Mouse (Mus musculus) kidney, embryonic 16.5 days (tissue): ENCODE data around the gene Ldhd. TPM values are rescaled to one million over a fixed set of nuclear protein-coding genes. Genes with fewer than 3 reads are reported as not detected.
A peak's percentile ranks its signal among the peaks of the same experiment; 100 is the strongest.

ENCODE experiments used
- ATAC-seq: fragments of 200-750 bp; cut with Nextera tagmentation; 2 replicates; pipeline ENCODE4 v1.8.0; 2017; ENCODE audit warnings: moderate TSS enrichment; ENCODE audit not compliant: low FRiP score, low TSS enrichment
- H3K27ac ChIP-seq: fragments of 300-500 bp; sonication (generic); 2 replicates; pipeline ENCODE4 v1.5.1; 2014; ENCODE audit warnings: low read length
- H3K27me3 ChIP-seq: fragments of 300-500 bp; sonication (generic); 2 replicates; pipeline ENCODE4 v1.6.1; 2014; ENCODE audit warnings: low read length, control low read depth, mixed read lengths; ENCODE audit not compliant: insufficient read depth
- H3K36me3 ChIP-seq: fragments of 300-500 bp; sonication (generic); 2 replicates; pipeline ENCODE4 v1.6.1; 2014; ENCODE audit warnings: low read length, control low read depth, mixed read lengths; ENCODE audit not compliant: insufficient read depth
- H3K4me1 ChIP-seq: fragments of 300-500 bp; sonication (generic); 2 replicates; pipeline ENCODE4 v1.6.1; 2014; ENCODE audit warnings: low read length, control low read depth, mixed read lengths; ENCODE audit not compliant: insufficient read depth
- H3K4me2 ChIP-seq: fragments of 300-500 bp; sonication (generic); replicated peaks from 2 replicates; pipeline ENCODE4 v1.6.1; 2014; ENCODE audit warnings: low read depth, low read length
- H3K4me3 ChIP-seq: fragments of 300-500 bp; sonication (generic); 2 replicates; pipeline ENCODE4 v1.5.1; 2014; ENCODE audit warnings: mild to moderate bottlenecking, low read length
- H3K9ac ChIP-seq: fragments of 300-500 bp; sonication (generic); replicated peaks from 2 replicates; pipeline ENCODE4 v1.6.1; 2014; ENCODE audit warnings: low read length
- H3K9me3 ChIP-seq: fragments of 300-500 bp; sonication (generic); 2 replicates; pipeline ENCODE4 v1.6.1; 2016; ENCODE audit warnings: low read length, control low read depth
- WGBS: fragments of 180-500 bp; shearing (Covaris S2); extraction: QIAGEN DNeasy Blood & Tissue Kit; methylation state at CpG from one replicate; pipeline ENCODE4 v1.1.7; 2014; 5-methylcytosine and 5-hydroxymethylcytosine counted together
- polyA plus RNA-seq: library from polyadenylated mRNA; unstranded; fragments of >200 nt; fragmentation: Nextera tagmentation; extraction: Ambion mirVana; gene quantifications from 2 replicates; pipeline ENCODE4 v1.2.1, GENCODE M21; 2015

Gene Ldhd
- polyA plus RNA-seq, 1 experiment from 2014 or later = 2.8 TPM

DNA sequence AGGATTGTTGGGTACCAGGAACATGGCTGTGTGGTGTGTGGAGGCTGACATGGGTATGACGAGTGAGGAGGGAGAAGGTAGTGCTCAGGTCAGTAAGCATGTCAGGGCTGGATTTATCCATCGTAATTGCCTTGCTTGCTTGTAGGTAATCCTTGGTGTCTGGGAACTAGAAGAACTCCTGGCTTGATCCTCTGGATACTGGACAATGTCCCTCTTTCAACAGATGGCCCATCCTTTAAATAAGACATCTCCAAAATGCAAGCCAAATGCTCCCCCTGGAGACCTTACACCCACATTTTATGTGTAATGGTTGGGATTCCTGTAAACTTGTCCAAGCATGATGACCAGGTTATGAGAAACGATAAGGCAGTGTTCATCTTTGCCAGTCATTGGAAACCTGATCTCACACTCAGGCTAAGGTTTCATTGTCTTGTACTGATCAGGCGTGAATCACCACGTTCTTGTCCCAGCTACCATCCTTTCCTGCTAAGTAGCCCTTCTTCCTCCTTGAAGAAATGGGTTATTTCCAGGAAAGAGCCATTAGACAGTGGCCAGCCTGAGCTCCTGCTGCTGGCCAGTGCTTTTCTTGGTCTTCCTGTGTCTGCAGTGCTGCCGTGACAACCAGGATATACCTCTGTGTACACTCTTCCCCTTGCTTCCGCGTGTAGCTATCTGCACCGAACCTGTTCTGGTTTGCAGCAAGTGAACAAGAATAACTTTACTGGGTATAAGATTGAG, 30.3 kb downstream of the Ldhd start:
- Histone ChIP-seq H3K36me3 (no peaks in the 10 kb centered on the region), H3K4me2 (no peak overlapping the region), H3K27me3 (no peaks in the 10 kb centered on the region), H3K4me1 (peaks cover 39% of the 10 kb centered on the region), H3K4me3 (no peak overlapping the region), H3K9ac (no peak overlapping the region), H3K27ac (no peak overlapping the region), H3K9me3 (no peaks in the 10 kb centered on the region)
- 60% methylated on average over 9 of the region's 9 CpGs for WGBS
- no peak for ATAC-seq

- H3K4me1 ChIP-seq = peaks cover 58% of the 10 kb centered on the region
- no peak overlapping the region for H3K9ac ChIP-seq
- H3K9me3 ChIP-seq = no peaks in the 10 kb centered on the region
- peak overlapping the region; percentile 92 for H3K27ac ChIP-seq
- WGBS = 4% methylated on average over 1 of the region's 1 CpGs
- H3K4me3 ChIP-seq = no peak overlapping the region
- H3K4me2 ChIP-seq = 0 out of 2 replicates have a peak overlapping the region, but pooled peaks have one; percentile 9
- no peaks in the 10 kb centered on the region for H3K36me3 ChIP-seq
- peak; percentile 88 for ATAC-seq
- no peaks in the 10 kb centered on the region for H3K27me3 ChIP-seq
Measured at GRCm38 (mm10) chr8:111597310-111597709, 32.9 kb downstream of the Ldhd start.

GRCm38 (mm10) chr8:111596485-111596821, 33.7 kb downstream of the Ldhd start:
- peak overlapping the region; percentile 92 for H3K27ac ChIP-seq
- no peak overlapping the region for H3K4me2 ChIP-seq
- no peaks in the 10 kb centered on the region for H3K36me3 ChIP-seq
- no peak overlapping the region for H3K9ac ChIP-seq
- peaks cover 58% of the 10 kb centered on the region for H3K4me1 ChIP-seq
- no peak for ATAC-seq
- WGBS = 45% methylated on average over 3 of the region's 3 CpGs
- H3K9me3 ChIP-seq = no peaks in the 10 kb centered on the region
- H3K27me3 ChIP-seq = no peaks in the 10 kb centered on the region
- H3K4me3 ChIP-seq = no peak overlapping the region

DNA sequence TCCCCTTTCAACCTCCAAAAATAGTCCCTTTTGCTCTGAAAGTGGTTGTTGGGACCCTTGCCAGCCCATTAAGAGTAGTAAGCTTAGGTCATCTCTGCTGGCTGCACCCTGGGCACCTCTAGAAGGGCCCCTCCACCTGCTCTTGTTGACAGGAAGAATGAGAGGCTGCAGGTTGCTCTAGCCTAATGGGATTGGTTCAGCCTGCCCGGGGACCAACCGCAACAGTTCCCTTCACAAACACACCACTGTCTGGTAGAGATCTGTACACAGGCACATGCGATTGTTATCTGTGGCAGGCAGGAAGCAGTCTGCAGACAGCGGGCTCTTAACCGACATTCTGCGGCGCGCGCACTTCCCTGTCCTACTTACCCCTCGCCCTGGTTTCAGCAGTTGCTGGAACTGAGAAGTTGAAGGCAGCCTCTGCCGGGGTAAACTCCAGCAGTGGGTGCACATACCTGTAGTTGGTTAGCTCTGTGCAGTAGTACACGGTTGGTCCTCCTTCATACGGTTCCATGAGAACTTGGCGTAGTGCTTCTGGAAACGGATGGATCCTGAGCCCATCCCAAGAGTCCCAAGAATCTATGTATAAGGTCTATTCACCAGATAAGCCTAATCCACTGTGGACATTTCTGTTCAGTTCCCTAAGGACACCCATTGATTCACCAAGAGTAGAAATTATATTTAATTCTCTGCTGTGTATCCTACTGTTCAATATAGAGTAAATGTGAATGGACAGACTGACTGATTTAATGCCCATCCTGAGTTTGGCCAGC, 34.3 kb downstream of the Ldhd start:
- WGBS = 72% methylated on average over 15 of the region's 15 CpGs
- Histone ChIP-seq H3K4me3 (no peak overlapping the region), H3K9me3 (no peaks in the 10 kb centered on the region), H3K27ac (peak overlapping the region; percentile 92), H3K27me3 (no peaks in the 10 kb centered on the region), H3K36me3 (no peaks in the 10 kb centered on the region), H3K9ac (no peak overlapping the region), H3K4me2 (peak overlapping the region; percentile 7; the same call in 1 of the 2 replicates), H3K4me1 (peaks cover 58% of the 10 kb centered on the region)
- peak; percentile 69 for ATAC-seq

- WGBS = 92% methylated on average over 2 of the region's 2 CpGs
- Histone ChIP-seq H3K4me3 (no peak overlapping the region), H3K9me3 (no peaks in the 10 kb centered on the region), H3K4me2 (no peak overlapping the region), H3K27me3 (no peaks in the 10 kb centered on the region), H3K9ac (no peak overlapping the region), H3K27ac (peak overlapping the region; percentile 92; the same call in 1 of the 2 replicates), H3K4me1 (peaks cover 54% of the 10 kb centered on the region), H3K36me3 (no peaks in the 10 kb centered on the region)
- no peak for ATAC-seq
Measured at GRCm38 (mm10) chr8:111594951-111595350, 35.2 kb downstream of the Ldhd start.

DNA sequence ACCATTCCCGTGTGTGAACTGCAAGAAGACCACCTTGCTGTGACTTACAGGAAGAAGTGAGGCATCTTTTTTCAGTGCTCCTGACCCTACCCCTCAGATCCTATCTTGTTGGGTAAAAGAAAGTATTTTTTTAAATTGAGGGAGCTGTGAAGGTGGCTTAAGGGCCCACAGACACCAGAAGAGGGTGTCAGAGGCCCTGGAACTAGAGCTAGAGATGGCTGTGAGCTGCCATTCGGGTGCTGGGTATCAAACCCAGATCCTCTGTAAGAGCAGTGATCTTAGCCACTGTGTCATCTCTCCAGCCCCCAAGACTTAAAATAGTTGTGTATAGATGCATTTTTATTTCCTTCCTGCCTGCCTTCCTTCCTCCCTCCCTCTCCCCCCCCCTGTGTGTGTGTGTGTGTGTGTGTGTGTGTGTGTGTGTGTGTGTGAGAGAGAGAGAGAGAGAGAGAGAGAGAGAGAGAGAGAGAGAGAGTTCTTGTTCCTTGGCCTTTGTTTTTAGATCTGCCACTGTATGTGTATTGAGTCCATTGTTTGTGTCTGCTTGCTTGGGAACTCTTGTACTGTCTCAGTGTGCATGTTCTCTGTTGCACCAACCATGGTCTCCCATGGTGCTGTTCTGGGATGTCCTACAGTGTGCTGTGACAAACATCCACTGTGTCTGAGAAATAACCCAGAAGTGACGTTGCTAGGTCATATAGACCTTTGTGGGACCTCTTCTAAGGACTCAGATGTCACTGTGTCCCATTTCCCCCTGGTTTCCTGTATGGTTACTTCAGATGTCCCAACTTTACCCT, 35.9 kb downstream of the Ldhd start:
- Histone ChIP-seq H3K36me3 (no peaks in the 10 kb centered on the region), H3K4me3 (no peak overlapping the region), H3K27ac (no peak overlapping the region), H3K4me1 (peaks cover 48% of the 10 kb centered on the region), H3K9ac (no peak overlapping the region), H3K9me3 (no peaks in the 10 kb centered on the region), H3K4me2 (no peak overlapping the region), H3K27me3 (no peaks in the 10 kb centered on the region)
- WGBS = 81% methylated on average over 3 of the region's 3 CpGs
- ATAC-seq = no peak

DNA sequence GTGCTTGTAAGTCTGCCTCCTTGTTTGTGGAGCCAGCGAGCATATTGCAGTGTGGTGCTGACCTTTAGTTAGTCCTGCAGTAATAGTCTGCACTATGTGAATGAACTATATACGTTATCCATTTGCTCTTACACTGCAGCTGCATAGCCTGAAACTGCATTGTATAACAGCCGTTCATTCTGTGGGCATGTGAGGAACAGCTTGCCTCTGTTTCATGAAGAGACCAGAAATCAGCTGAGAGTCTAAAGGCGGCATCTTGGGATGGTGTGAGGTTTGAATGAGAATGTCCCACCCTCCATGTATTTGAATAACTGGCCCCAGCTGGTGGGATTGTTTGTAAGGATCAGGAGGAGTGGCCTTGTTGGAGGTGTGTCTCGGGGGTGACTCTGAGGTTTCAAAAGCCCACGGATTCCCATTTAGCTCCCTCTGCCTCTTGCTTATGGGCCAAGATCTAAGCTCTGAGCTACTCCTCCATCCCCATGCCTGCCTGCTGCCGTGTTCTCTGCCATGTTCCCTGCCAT, 37.7 kb downstream of the Ldhd start:
- WGBS = 78% methylated on average over 7 of the region's 7 CpGs
- H3K4me2 ChIP-seq = no peak overlapping the region

GRCm38 (mm10) chr8:111591176-111591575, 39.0 kb downstream of the Ldhd start:
- no peaks in the 10 kb centered on the region for H3K27me3 ChIP-seq
- H3K27ac ChIP-seq = no peak overlapping the region
- no peaks in the 10 kb centered on the region for H3K36me3 ChIP-seq
- H3K4me2 ChIP-seq = no peak overlapping the region
- ATAC-seq = no peak
- no peaks in the 10 kb centered on the region for H3K9me3 ChIP-seq
- H3K9ac ChIP-seq = no peak overlapping the region
- peaks cover 29% of the 10 kb centered on the region for H3K4me1 ChIP-seq
- H3K4me3 ChIP-seq = no peak overlapping the region

More for the DNA sequence above, 37.7 kb downstream of the Ldhd start:
- Histone ChIP-seq H3K4me1 (peaks cover 42% of the 10 kb centered on the region), H3K9ac (no peak overlapping the region), H3K4me3 (no peak overlapping the region), H3K9me3 (no peaks in the 10 kb centered on the region), H3K27me3 (no peaks in the 10 kb centered on the region), H3K36me3 (no peaks in the 10 kb centered on the region), H3K27ac (no peak overlapping the region)
- no peak for ATAC-seq

DNA sequence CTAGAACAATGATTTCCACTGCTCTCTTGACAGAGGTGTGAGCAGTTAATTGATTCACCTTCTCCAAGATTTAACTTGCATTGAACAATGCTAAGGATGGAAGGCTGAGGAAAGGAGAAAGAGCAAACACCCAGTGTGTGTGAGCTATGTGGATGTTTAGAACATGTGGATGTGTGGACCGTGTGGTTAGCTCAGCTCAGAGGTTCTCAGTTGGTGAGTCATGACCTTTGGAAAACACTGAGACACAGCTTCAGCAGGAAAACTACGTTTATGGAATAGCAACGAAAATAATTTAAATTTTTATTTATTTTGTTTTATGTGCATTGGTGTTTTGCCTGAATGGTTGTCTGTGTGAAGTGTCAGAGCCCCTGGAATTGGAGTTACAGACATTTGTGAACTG, 40.0 kb downstream of the Ldhd start:
- Histone ChIP-seq H3K36me3 (no peaks in the 10 kb centered on the region), H3K4me2 (no peak overlapping the region), H3K9me3 (no peaks in the 10 kb centered on the region), H3K9ac (no peak overlapping the region), H3K27me3 (no peaks in the 10 kb centered on the region), H3K4me1 (peaks cover 19% of the 10 kb centered on the region), H3K4me3 (no peak overlapping the region), H3K27ac (no peak overlapping the region)
- WGBS = 70% methylated on average over 3 of the region's 3 CpGs
- no peak for ATAC-seq
